Mouse (Mus musculus) limb, embryonic 15.5 days (tissue): ENCODE data around the gene Cacna2d4. TPM values are rescaled to one million over a fixed set of nuclear protein-coding genes. Genes with fewer than 3 reads are reported as not detected.

ENCODE experiments used
- ATAC-seq: fragments of 200-750 bp; cut with Nextera tagmentation; 2 replicates; pipeline ENCODE4 v1.8.0; 2017; ENCODE audit warnings: low read depth, moderate TSS enrichment; ENCODE audit not compliant: insufficient number of reproducible peaks, low FRiP score, low TSS enrichment
- H3K27ac ChIP-seq: fragments of 300-500 bp; sonication (generic); 2 replicates; pipeline ENCODE4 v1.5.1; 2015; ENCODE audit warnings: moderate library complexity, mild to moderate bottlenecking, inconsistent platforms
- H3K27me3 ChIP-seq: fragments of 300-500 bp; sonication (generic); 2 replicates; pipeline ENCODE4 v1.6.1; 2015; ENCODE audit warnings: inconsistent platforms
- H3K36me3 ChIP-seq: fragments of 300-500 bp; sonication (generic); 2 replicates; pipeline ENCODE4 v1.6.1; 2015; ENCODE audit warnings: inconsistent platforms
- H3K4me1 ChIP-seq: fragments of 300-500 bp; sonication (generic); 2 replicates; pipeline ENCODE4 v1.6.1; 2015; ENCODE audit warnings: inconsistent platforms
- H3K4me2 ChIP-seq: fragments of 300-500 bp; sonication (generic); 2 replicates; pipeline ENCODE4 v1.6.1; 2015; ENCODE audit warnings: mild to moderate bottlenecking, inconsistent platforms
- H3K4me3 ChIP-seq: fragments of 300-500 bp; sonication (generic); 2 replicates; pipeline ENCODE4 v1.5.1; 2015; ENCODE audit warnings: mild to moderate bottlenecking, inconsistent platforms
- H3K9ac ChIP-seq: fragments of 300-500 bp; sonication (generic); 2 replicates; pipeline ENCODE4 v1.6.1; 2015; ENCODE audit warnings: inconsistent platforms
- H3K9me3 ChIP-seq: fragments of 300-500 bp; sonication (generic); 2 replicates; pipeline ENCODE4 v1.6.1; 2016; ENCODE audit warnings: inconsistent platforms
- WGBS: fragments of 180-500 bp; shearing (Covaris S2); methylation state at CpG from one replicate; pipeline ENCODE4 v1.1.7; 2015; 5-methylcytosine and 5-hydroxymethylcytosine counted together
- polyA plus RNA-seq: library from polyadenylated mRNA; unstranded; fragments of >200 nt; fragmentation: Nextera tagmentation; extraction: Ambion mirVana; gene quantifications from 2 replicates; pipeline ENCODE4 v1.2.1, GENCODE M21; 2015

Gene Cacna2d4
- polyA plus RNA-seq, 1 experiment from 2014 or later: 0.03 TPM

DNA sequence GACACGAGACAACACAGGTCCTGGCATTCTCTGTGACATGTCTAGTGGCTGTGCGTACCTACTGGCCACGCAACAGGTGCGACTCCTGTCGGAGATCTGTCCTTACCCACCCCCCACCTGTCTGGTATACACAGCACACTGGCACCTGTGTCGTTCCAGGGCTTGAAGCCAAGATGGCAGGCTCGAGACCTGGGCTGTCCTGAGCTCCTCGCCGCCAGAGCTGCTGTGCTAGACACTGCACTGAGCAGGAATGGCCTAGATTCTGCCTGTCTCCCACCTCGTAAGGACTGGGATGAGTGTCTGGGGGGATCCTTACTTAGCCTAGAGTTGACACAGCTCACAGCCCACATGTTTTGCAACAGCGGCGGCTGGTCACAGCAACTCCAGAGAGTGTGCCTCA lies 11.1 kb upstream of the Cacna2d4 start:
- Histone ChIP-seq H3K4me1 (0 out of 2 replicates have a peak, but pooled peaks cover 6% of the 10 kb centered on the region), H3K9ac (no peak overlapping the region), H3K4me2 (no peak overlapping the region), H3K4me3 (no peak overlapping the region), H3K27me3 (no peaks in the 10 kb centered on the region), H3K36me3 (no peaks in the 10 kb centered on the region), H3K9me3 (no peaks in the 10 kb centered on the region), H3K27ac (no peak overlapping the region)
- WGBS: 69% methylated on average over 12 of the region's 12 CpGs
- no peak for ATAC-seq

- Histone ChIP-seq H3K4me3 (no peak overlapping the region), H3K4me2 (no peak overlapping the region), H3K9ac (no peak overlapping the region), H3K4me1 (0 out of 2 replicates have a peak, but pooled peaks cover 6% of the 10 kb centered on the region), H3K9me3 (no peaks in the 10 kb centered on the region), H3K27me3 (no peaks in the 10 kb centered on the region), H3K27ac (no peak overlapping the region), H3K36me3 (no peaks in the 10 kb centered on the region)
- 78% methylated on average over 6 of the region's 6 CpGs for WGBS
- no peak for ATAC-seq
These were observed 10.6 kb upstream of the Cacna2d4 start for GRCm38 (mm10) chr6:119225731-119226130.

DNA sequence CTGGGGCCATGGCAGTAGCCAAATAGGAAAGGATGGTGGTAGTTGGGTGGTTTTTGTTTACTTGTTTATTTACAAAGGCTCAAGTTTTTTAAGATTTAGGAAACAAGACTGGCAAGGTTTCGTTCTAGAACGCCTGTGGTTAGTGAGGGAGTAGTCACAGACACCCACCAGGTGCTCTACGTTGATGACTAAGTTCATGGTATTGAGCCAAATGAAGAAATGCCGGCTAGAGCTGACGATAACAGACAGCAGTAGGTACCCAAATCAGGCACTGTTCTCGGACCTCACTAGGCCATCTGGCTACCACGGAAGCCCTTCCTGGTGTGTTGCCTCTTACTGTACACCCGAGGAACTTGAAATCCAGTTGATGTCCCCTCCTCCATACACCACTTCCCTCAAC lies 9.3 kb upstream of the Cacna2d4 start:
- ATAC-seq: no peak
- Histone ChIP-seq H3K4me3 (no peak overlapping the region), H3K9ac (no peak overlapping the region), H3K27me3 (no peaks in the 10 kb centered on the region), H3K4me2 (no peak overlapping the region), H3K36me3 (no peaks in the 10 kb centered on the region), H3K27ac (no peak overlapping the region), H3K9me3 (no peaks in the 10 kb centered on the region), H3K4me1 (0 out of 2 replicates have a peak, but pooled peaks cover 6% of the 10 kb centered on the region)
- 86% methylated on average over 8 of the region's 8 CpGs for WGBS

DNA sequence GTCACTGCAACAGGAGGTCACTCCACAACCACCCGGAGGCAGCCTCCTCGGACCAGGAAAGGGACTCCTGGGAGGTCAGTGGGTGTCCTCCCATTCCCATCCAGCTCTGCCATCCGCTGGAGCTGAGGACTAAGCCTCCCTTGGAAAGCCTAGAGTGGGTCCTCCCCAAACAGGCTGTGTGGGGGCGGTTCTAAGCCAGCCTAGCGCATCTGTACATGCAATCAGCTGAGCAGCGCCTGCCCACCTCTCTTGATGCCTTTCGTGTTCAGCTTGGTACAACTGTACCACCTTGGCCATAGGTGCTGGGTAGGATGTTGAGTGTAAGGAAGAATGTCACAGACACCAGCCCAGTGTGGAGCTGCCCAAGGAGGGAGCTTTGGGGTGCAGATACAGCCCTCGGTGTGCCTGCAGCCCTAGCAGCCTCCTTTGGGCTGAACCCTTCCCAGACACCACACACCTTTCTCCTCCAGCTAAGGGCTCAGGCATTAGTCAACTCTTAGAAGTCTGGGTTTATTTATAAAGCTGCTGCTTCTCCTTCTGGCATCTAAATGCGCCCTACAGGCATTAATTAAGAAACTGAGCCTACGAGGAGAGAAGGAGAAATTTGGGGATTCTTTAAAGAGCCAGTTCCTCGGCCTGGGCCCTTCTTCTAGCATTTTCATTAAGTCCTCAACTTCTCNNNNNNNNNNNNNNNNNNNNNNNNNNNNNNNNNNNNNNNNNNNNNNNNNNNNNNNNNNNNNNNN lies 7.3 kb upstream of the Cacna2d4 start:
- Histone ChIP-seq H3K4me2 (no peak overlapping the region), H3K27me3 (no peaks in the 10 kb centered on the region), H3K36me3 (no peaks in the 10 kb centered on the region), H3K9me3 (no peaks in the 10 kb centered on the region), H3K4me1 (0 out of 2 replicates have a peak, but pooled peaks cover 6% of the 10 kb centered on the region), H3K27ac (no peak overlapping the region), H3K9ac (no peak overlapping the region), H3K4me3 (no peak overlapping the region)
- no peak for ATAC-seq
- 66% methylated on average over 11 of the region's 11 CpGs for WGBS

- Histone ChIP-seq H3K9ac (no peak overlapping the region), H3K4me2 (no peak overlapping the region), H3K9me3 (no peaks in the 10 kb centered on the region), H3K36me3 (no peaks in the 10 kb centered on the region), H3K4me1 (peaks cover 12% of the 10 kb centered on the region), H3K4me3 (no peak overlapping the region), H3K27ac (no peak overlapping the region), H3K27me3 (no peaks in the 10 kb centered on the region)
- WGBS: 30% methylated on average over 3 of the region's 3 CpGs
- no peak for ATAC-seq
These were observed 3.3 kb upstream of the Cacna2d4 start for GRCm38 (mm10) chr6:119233066-119233465.

DNA sequence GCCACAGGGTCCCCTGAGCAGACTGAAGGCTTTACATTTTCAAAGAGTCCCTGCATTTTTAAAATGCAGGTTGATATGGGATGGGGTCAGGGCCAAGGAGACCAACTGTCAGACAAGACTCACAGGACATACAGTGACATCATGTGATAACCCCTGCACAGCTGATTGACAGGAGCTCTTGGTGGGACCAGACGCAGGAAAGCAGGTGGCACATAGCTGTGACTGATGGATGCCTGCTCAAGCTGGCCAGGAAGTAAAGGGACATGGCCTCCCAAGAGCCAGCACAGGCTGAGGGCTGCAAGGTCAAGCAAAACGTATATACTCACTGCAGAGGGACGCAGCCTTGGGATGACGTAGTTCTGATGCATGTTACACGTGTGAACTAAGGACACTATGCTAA lies 885 bp upstream of the Cacna2d4 start:
- Histone ChIP-seq H3K27me3 (no peaks in the 10 kb centered on the region), H3K9ac (no peak overlapping the region), H3K4me2 (no peak overlapping the region), H3K27ac (no peak overlapping the region), H3K9me3 (no peaks in the 10 kb centered on the region), H3K4me1 (peaks cover 12% of the 10 kb centered on the region), H3K4me3 (no peak overlapping the region), H3K36me3 (no peaks in the 10 kb centered on the region)
- no peak for ATAC-seq
- WGBS: 72% methylated on average over 5 of the region's 5 CpGs

DNA sequence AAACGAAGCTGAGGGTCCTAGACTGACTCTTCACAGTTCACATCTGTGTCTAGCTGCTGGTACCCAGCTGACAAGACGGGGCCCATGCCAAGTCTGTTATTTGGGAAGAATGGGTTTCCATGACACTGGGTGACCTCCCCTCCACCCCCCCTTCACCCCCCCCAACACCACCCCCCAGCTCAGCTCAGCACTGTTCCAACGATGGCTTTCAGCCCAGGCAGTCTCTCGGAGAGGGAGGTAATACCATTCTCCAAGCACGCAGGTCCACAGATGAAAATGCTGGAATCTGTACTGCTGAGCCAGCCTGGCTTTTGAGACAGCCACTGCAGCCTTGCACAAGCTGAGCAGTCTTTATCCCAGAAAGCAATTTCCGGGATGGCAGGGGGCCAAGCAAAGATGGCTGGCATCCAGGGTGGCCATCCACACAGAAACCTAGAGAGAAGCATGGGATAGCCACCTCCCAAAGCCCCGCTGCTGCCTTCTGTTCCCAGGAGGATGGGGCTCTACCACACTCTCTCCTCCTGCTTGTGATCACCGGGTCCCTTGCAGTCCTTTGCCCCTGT lies 1.2 kb downstream of the Cacna2d4 start:
- Histone ChIP-seq H3K4me3 (no peak overlapping the region), H3K27me3 (no peaks in the 10 kb centered on the region), H3K9me3 (no peaks in the 10 kb centered on the region), H3K36me3 (no peaks in the 10 kb centered on the region), H3K9ac (no peak overlapping the region), H3K4me2 (no peak overlapping the region), H3K27ac (no peak overlapping the region), H3K4me1 (peaks cover 14% of the 10 kb centered on the region)
- ATAC-seq: peak; percentile 64; the same call in 1 of the 2 replicates
- 45% methylated on average over 8 of the region's 8 CpGs for WGBS

DNA sequence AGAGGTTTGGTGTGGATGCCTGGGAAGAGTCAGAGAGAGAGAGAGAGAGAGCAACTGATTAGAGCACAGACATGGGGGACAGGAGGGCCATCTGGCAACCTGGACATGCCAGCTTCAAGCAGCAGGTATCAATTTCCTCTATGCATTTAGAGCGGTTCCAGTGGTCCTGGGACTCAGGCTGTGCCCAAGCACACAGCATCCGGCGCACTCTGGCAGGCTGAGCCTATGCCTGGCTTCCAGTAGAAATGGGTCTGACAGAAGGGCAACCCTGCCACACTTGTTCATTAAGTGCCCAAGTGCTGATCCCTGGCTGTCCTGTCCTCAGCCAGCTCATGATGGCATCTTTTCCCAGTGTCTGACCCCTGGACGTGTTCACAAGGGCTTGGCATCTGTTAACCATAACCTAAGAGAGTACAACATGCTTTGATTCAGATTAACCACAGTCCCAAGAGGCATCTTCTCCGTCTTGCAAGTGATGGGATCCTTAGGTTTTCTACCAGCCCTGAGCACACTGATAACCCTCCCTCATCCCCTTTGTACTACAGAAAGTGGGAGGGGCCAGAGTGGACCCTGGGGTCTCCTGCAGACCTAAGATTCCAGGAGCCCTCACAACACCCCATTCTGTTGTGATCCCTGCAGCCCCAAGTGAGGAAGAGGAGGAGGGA lies 3.1 kb downstream of the Cacna2d4 start:
- WGBS: 64% methylated on average over 5 of the region's 5 CpGs
- peaks cover 14% of the 10 kb centered on the region for H3K4me1 ChIP-seq
- no peaks in the 10 kb centered on the region for H3K36me3 ChIP-seq
- H3K27me3 ChIP-seq: no peaks in the 10 kb centered on the region
- H3K27ac ChIP-seq: no peak overlapping the region
- no peak for ATAC-seq
- no peak overlapping the region for H3K4me2 ChIP-seq
- no peak overlapping the region for H3K4me3 ChIP-seq
- no peaks in the 10 kb centered on the region for H3K9me3 ChIP-seq
- H3K9ac ChIP-seq: no peak overlapping the region

GRCm38 (mm10) chr6:119240256-119240655 lies 3.9 kb downstream of the Cacna2d4 start:
- H3K9ac ChIP-seq: no peak overlapping the region
- H3K9me3 ChIP-seq: no peaks in the 10 kb centered on the region
- no peaks in the 10 kb centered on the region for H3K27me3 ChIP-seq
- no peak overlapping the region for H3K4me3 ChIP-seq
- H3K36me3 ChIP-seq: no peaks in the 10 kb centered on the region
- no peak overlapping the region for H3K4me2 ChIP-seq
- 70% methylated on average over 7 of the region's 7 CpGs for WGBS
- H3K27ac ChIP-seq: no peak overlapping the region
- H3K4me1 ChIP-seq: peaks cover 14% of the 10 kb centered on the region
- no peak for ATAC-seq

GRCm38 (mm10) chr6:119240871-119241705 lies 4.8 kb downstream of the Cacna2d4 start:
- Histone ChIP-seq H3K9ac (no peak overlapping the region), H3K27ac (no peak overlapping the region), H3K4me1 (peaks cover 14% of the 10 kb centered on the region), H3K9me3 (no peaks in the 10 kb centered on the region), H3K27me3 (no peaks in the 10 kb centered on the region), H3K4me3 (no peak overlapping the region), H3K36me3 (no peaks in the 10 kb centered on the region), H3K4me2 (no peak overlapping the region)
- no peak for ATAC-seq
- WGBS: 49% methylated on average over 21 of the region's 21 CpGs

DNA sequence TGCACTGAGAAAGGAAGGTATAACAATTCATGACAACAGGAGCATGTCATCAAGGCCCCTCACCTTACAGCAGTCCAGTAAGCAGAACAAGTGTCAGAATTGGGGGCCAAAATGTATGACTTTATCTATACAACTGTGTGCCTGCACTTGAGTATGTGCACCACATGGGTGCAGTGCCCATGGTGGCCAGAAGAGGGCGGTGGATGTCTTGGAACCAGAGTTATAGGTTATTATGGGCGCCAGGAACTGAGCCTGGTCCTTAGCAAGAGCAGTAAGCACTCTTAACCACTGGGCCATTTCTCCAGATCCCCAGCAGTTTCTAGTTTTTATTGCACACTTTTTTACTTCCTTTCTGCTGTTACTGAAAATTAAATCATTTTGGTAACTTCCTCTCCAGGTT lies 9.8 kb downstream of the Cacna2d4 start:
- Histone ChIP-seq H3K36me3 (no peaks in the 10 kb centered on the region), H3K9ac (no peak overlapping the region), H3K4me3 (no peak overlapping the region), H3K4me1 (0 out of 2 replicates have a peak, but pooled peaks cover 2% of the 10 kb centered on the region), H3K27ac (no peak overlapping the region), H3K4me2 (no peak overlapping the region), H3K9me3 (no peaks in the 10 kb centered on the region), H3K27me3 (no peaks in the 10 kb centered on the region)
- 53% methylated on average over 2 of the region's 2 CpGs for WGBS
- ATAC-seq: no peak
